Mouse (Mus musculus) kidney, embryonic 15.5 days (tissue): Measurements from ENCODE around the gene Slc22a7. TPM values are rescaled to one million over a fixed set of nuclear protein-coding genes. Genes with fewer than 3 reads are reported as not detected.

ENCODE experiments used
- ATAC-seq: fragments of 200-750 bp; cut with Nextera tagmentation; replicated peaks from 2 replicates; pipeline ENCODE4 v1.8.0; 2017; ENCODE audit warnings: moderate TSS enrichment; ENCODE audit not compliant: low FRiP score
- H3K27ac ChIP-seq: fragments of 300-500 bp; sonication (generic); 2 replicates; pipeline ENCODE4 v1.5.1; 2015; ENCODE audit warnings: mild to moderate bottlenecking, inconsistent platforms
- H3K27me3 ChIP-seq: fragments of 300-500 bp; sonication (generic); 2 replicates; pipeline ENCODE4 v1.6.1; 2015; ENCODE audit warnings: inconsistent platforms
- H3K36me3 ChIP-seq: fragments of 300-500 bp; sonication (generic); 2 replicates; pipeline ENCODE4 v1.6.1; 2015; ENCODE audit warnings: inconsistent platforms
- H3K4me1 ChIP-seq: fragments of 300-500 bp; sonication (generic); 2 replicates; pipeline ENCODE4 v1.6.1; 2015; ENCODE audit warnings: inconsistent platforms
- H3K4me2 ChIP-seq: fragments of 300-500 bp; sonication (generic); 2 replicates; pipeline ENCODE4 v1.6.1; 2015; ENCODE audit warnings: moderate library complexity, mild to moderate bottlenecking, inconsistent platforms
- H3K4me3 ChIP-seq: fragments of 300-500 bp; sonication (generic); replicated peaks from 2 replicates; pipeline ENCODE4 v1.5.1; 2015; ENCODE audit warnings: mild to moderate bottlenecking, inconsistent platforms
- H3K9ac ChIP-seq: fragments of 300-500 bp; sonication (generic); 2 replicates; pipeline ENCODE4 v1.6.1; 2015; ENCODE audit warnings: mild to moderate bottlenecking, inconsistent platforms
- H3K9me3 ChIP-seq: fragments of 300-500 bp; sonication (generic); replicated peaks from 2 replicates; pipeline ENCODE4 v1.6.1; 2016; ENCODE audit warnings: inconsistent platforms
- WGBS: fragments of 180-500 bp; shearing (Covaris S2); methylation state at CpG from one replicate; pipeline ENCODE4 v1.1.7; 2015; ENCODE audit warnings: mixed read lengths; 5-methylcytosine and 5-hydroxymethylcytosine counted together
- polyA plus RNA-seq: library from polyadenylated mRNA; unstranded; fragments of >200 nt; fragmentation: Nextera tagmentation; extraction: Ambion mirVana; gene quantifications from 2 replicates; pipeline ENCODE4 v1.2.1, GENCODE M21; 2015

The Slc22a7 gene
- polyA plus RNA-seq, 1 experiment from 2014 or later, result not detected

DNA sequence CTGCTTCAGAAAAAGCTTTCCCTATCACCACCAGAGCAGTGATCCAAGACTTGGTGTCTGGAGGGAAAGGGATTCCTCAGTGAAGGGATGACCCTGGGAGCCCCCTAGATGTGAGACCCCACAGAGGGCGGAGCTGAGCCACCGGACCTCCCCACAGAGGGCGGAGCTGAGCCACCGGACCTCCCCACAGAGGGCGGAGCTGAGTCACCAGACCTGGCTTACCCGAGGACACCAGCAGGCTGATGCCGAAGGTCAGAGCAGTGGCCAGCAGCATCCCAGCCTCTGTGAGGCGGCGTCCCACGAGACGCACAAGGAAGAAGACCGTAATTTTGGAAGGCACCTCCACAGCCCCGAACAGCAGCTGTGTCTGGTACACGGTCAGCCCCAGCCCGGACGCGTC, 4.6 kb downstream of the Slc22a7 start:
- H3K27me3 ChIP-seq, result peaks cover 51% of the 10 kb centered on the region
- 3% methylated on average over 17 of the region's 17 CpGs for WGBS
- peak; percentile 62; the same call in 1 of the 2 replicates for ATAC-seq
- no peaks in the 10 kb centered on the region for H3K9me3 ChIP-seq
- H3K4me1 ChIP-seq, result peaks cover 19% of the 10 kb centered on the region
- 0 out of 2 replicates have a peak overlapping the region, but pooled peaks have one; percentile 1 for H3K9ac ChIP-seq
- H3K36me3 ChIP-seq, result no peaks in the 10 kb centered on the region
- H3K27ac ChIP-seq, result no peak overlapping the region
- peak overlapping the region; percentile 55 for H3K4me2 ChIP-seq
- H3K4me3 ChIP-seq, result peak overlapping the region; percentile 25

DNA sequence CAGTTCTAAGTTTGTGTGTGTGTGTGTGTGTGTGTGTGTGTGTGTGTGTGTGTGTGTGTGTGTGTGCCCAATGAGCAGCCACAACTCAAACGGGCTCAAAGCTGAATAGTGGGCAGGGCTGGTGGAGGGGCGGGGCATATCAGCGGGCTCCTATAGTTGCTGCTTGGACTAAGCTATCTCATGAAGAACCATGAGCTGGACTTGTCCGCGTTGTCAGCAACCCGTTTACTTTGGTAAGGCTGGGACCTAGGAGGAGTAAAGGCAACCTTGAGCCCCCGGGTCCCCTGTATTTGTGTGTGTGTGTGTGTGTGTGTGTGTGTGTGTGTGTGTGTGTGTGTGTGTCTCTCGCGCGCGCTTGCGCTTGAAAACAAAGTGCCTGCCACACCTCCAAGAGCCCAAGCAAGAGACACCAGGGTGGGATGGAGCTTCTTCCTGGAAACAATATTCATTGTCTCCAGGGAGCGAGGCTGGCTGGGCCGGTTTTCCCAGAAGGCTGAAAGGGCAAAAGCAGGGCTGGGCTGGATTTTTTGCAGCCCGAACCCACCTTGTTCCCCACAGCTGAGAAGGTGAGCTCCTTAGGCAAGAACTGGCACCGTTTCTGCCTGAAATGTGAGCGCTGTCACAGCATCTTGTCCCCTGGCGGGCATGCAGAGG, 9.4 kb downstream of the Slc22a7 start, which contains the start of gene Crip3:
Gene Crip3, plus strand, starts transcription at position 166 of the 654 bp plus-strand sequence.
- 10% methylated on average over 18 of the region's 18 CpGs for WGBS

DNA sequence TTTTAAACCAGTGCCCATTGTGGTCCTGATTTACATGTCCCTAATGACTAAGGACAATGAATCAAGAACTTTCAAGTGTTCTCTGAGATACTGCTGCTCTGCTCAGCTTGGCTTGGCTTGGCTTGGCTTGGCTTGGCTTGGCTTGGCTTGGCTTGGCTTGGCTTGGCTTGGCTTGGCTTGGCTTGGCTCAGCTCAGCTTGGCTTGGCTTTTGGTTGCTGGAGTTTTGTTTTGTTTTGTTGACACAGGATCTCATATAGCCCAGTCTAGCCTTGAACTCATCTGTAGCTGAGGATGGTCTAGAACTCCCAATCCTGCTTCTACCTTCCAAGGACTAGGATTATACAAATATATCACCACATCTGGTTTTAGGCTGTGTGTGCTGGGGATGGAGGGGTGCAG, 11.8 kb downstream of the Slc22a7 start:
- ATAC-seq, result no peak
- H3K27ac ChIP-seq, result no peak overlapping the region

More for the DNA sequence above, 9.4 kb downstream of the Slc22a7 start, which contains the start of gene Crip3:
- Histone ChIP-seq H3K9me3 (no peaks in the 10 kb centered on the region), H3K27me3 (peaks cover 16% of the 10 kb centered on the region), H3K36me3 (no peaks in the 10 kb centered on the region), H3K4me3 (peak within 1 kb of the TSS; percentile 24), H3K4me2 (peak within 1 kb of the TSS; percentile 57), H3K4me1 (peaks cover 11% of the 10 kb centered on the region), H3K9ac (no peak within 1 kb of the TSS), H3K27ac (no peak within 1 kb of the TSS)
- ATAC-seq, result no peak

GRCm38 (mm10) chr17:46419717-46420116, 18.5 kb downstream of the Slc22a7 start:
- Histone ChIP-seq H3K4me1 (no peaks in the 10 kb centered on the region), H3K9me3 (no peaks in the 10 kb centered on the region), H3K36me3 (no peaks in the 10 kb centered on the region), H3K27ac (no peak overlapping the region), H3K4me2 (no peak overlapping the region), H3K4me3 (no peak overlapping the region), H3K9ac (no peak overlapping the region), H3K27me3 (no peaks in the 10 kb centered on the region)
- no peak for ATAC-seq

More for the DNA sequence above, 11.8 kb downstream of the Slc22a7 start:
- Histone ChIP-seq H3K4me3 (no peak overlapping the region), H3K9me3 (no peaks in the 10 kb centered on the region), H3K9ac (no peak overlapping the region), H3K4me2 (no peak overlapping the region), H3K27me3 (peaks cover 5% of the 10 kb centered on the region; the same call in 1 of the 2 replicates), H3K36me3 (no peaks in the 10 kb centered on the region), H3K4me1 (peaks cover 7% of the 10 kb centered on the region)

- no peak overlapping the region for H3K4me3 ChIP-seq
- no peaks in the 10 kb centered on the region for H3K4me1 ChIP-seq
- H3K36me3 ChIP-seq, result peaks cover 7% of the 10 kb centered on the region
- 76% methylated on average over 5 of the region's 5 CpGs for WGBS
- ATAC-seq, result no peak
- no peak overlapping the region for H3K4me2 ChIP-seq
- no peak overlapping the region for H3K27ac ChIP-seq
- no peaks in the 10 kb centered on the region for H3K9me3 ChIP-seq
- H3K27me3 ChIP-seq, result no peaks in the 10 kb centered on the region
- H3K9ac ChIP-seq, result no peak overlapping the region
Measured at GRCm38 (mm10) chr17:46418628-46419027, 19.6 kb downstream of the Slc22a7 start.

DNA sequence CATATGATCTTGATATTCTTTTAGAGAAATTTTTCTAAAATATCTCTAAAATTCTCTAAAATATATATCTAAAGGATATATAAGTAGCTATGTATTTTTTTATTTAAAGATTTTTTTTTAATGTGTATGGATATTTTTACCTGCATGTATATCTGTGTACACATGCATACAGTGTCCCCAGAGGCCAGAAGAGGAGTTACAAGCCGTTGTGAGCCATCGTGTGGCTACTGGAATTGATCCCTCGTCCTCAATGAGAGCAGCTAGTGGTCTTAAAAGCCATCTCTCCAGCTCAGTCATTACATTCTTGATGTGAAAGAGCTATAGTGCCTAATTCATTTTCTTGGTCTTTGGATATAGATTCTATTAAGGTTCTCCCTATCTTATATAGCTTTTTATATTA, 29.8 kb downstream of the Slc22a7 start:
- no peak for ATAC-seq

DNA sequence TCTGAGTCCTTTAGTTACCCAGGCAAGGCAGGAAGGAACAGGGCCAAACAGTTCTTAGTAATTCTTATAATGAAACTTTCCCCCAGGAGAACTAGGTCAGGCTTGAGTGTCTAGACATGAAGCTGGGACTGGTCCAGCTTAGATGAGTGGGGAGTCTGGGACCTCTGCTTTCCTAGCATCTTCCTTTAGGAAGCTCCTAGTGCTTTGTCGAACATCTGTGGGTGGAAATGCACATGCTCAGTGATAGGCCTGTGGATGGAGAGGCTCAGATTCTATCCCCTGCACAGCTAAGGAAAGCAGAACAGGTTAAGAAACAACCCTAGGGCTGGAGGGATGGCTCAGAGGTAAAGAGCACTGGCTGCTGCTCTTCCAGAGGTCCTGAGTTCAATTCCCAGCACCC, 43.6 kb downstream of the Slc22a7 start:
- ATAC-seq, result no peak
- Histone ChIP-seq H3K9ac (no peak overlapping the region), H3K27me3 (no peaks in the 10 kb centered on the region), H3K27ac (no peak overlapping the region), H3K4me3 (no peak overlapping the region), H3K4me1 (no peaks in the 10 kb centered on the region), H3K4me2 (no peak overlapping the region), H3K36me3 (peaks cover 73% of the 10 kb centered on the region), H3K9me3 (no peaks in the 10 kb centered on the region)
- 84% methylated on average over 1 of the region's 1 CpGs for WGBS

More for the DNA sequence above, 29.8 kb downstream of the Slc22a7 start:
- peaks cover 86% of the 10 kb centered on the region for H3K36me3 ChIP-seq
- no peaks in the 10 kb centered on the region for H3K27me3 ChIP-seq
- no peak overlapping the region for H3K4me3 ChIP-seq
- H3K9me3 ChIP-seq, result no peaks in the 10 kb centered on the region
- no peak overlapping the region for H3K27ac ChIP-seq
- 46% methylated on average over 3 of the region's 3 CpGs for WGBS
- H3K4me1 ChIP-seq, result no peaks in the 10 kb centered on the region
- H3K4me2 ChIP-seq, result no peak overlapping the region
- H3K9ac ChIP-seq, result no peak overlapping the region

- H3K36me3 ChIP-seq, result peaks cover 72% of the 10 kb centered on the region
- no peak overlapping the region for H3K4me3 ChIP-seq
- H3K9ac ChIP-seq, result no peak overlapping the region
- no peaks in the 10 kb centered on the region for H3K9me3 ChIP-seq
- no peak for ATAC-seq
- H3K4me2 ChIP-seq, result no peak overlapping the region
- H3K27me3 ChIP-seq, result no peaks in the 10 kb centered on the region
- no peak overlapping the region for H3K27ac ChIP-seq
- 45% methylated on average over 2 of the region's 2 CpGs for WGBS
- H3K4me1 ChIP-seq, result no peaks in the 10 kb centered on the region
Measured at GRCm38 (mm10) chr17:46393012-46393411, 45.2 kb downstream of the Slc22a7 start.

GRCm38 (mm10) chr17:46388200-46388599, 50.1 kb downstream of the Slc22a7 start:
- ATAC-seq, result no peak

GRCm38 (mm10) chr17:46384061-46384801, 54.0 kb downstream of the Slc22a7 start:
- H3K4me2 ChIP-seq, result peak overlapping the region; percentile 82
- H3K4me1 ChIP-seq, result peaks cover 14% of the 10 kb centered on the region
- H3K9ac ChIP-seq, result peak overlapping the region; percentile 93
- peak overlapping the region; percentile 94 for H3K4me3 ChIP-seq
- H3K27me3 ChIP-seq, result no peaks in the 10 kb centered on the region
- WGBS, result under 1% methylated on average over 65 of the region's 70 CpGs
- H3K9me3 ChIP-seq, result no peaks in the 10 kb centered on the region
- peaks cover 23% of the 10 kb centered on the region for H3K36me3 ChIP-seq
- peak; percentile 12; the same call in 1 of the 2 replicates for ATAC-seq
- peak overlapping the region; percentile 90 for H3K27ac ChIP-seq

More at GRCm38 (mm10) chr17:46388200-46388599, 50.1 kb downstream of the Slc22a7 start:
- Histone ChIP-seq H3K27ac (no peak overlapping the region), H3K9me3 (no peaks in the 10 kb centered on the region), H3K4me1 (peaks cover 11% of the 10 kb centered on the region), H3K4me3 (no peak overlapping the region), H3K4me2 (no peak overlapping the region), H3K27me3 (no peaks in the 10 kb centered on the region), H3K9ac (no peak overlapping the region), H3K36me3 (peaks cover 44% of the 10 kb centered on the region)
- WGBS, result 69% methylated on average over 3 of the region's 3 CpGs

DNA sequence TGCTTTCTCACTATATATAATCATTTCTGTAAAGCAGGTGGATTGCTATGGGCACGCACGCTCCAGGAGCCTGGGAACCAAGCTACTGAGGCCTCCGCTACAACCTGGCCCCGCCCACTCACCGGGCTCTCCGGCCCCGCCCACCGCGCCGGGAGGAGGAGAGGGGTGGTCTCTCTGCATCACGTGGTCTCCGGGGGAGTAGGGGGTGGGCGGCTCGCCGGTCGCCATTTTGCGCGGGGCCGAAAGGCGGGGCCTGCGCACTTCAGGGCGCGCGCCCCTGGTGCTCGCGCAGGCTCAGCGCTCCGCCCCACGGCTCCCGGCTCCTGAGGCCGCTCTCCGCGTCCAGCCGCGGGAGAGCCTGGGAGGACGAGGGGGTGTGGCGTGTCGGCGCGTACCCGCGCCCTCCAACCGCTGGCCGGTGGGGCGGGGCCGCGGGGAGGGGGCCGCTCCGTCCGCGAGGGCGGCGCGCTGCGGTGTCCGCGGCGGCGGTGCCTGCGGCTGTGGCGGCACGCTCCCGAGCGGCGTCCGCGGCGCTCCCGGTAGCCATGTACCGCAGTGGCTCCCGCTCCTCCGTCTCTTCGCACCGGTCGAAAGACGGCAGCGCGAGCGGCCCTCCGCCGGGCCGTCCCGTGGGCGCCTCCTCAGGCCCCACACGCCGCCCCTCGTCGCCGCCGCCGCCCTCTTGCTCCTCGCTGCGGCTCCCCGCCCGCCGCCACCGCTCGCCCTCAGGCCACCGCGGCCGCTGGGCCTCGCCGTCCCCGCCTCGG, 54.8 kb downstream of the Slc22a7 start, which contains the start of gene Zfp318:
Gene Zfp318, plus strand, starts transcription at position 438 of the 767 bp plus-strand sequence.
- Histone ChIP-seq H3K4me1 (peaks cover 14% of the 10 kb centered on the region), H3K9me3 (no peaks in the 10 kb centered on the region), H3K36me3 (peaks cover 17% of the 10 kb centered on the region), H3K4me2 (peak within 1 kb of the TSS; percentile 82), H3K27ac (peak within 1 kb of the TSS; percentile 90), H3K4me3 (peak within 1 kb of the TSS; percentile 94), H3K27me3 (no peaks in the 10 kb centered on the region), H3K9ac (peak within 1 kb of the TSS; percentile 93)
- peak; percentile 98 for ATAC-seq
- WGBS, result 0% methylated on average over 87 of the region's 105 CpGs
